Mouse (Mus musculus): ENCODE measurements at regions not wholly inside any gene's neighbourhood (a gene's known extent, or its start where the extent isn't known, plus 50 kb on each side); places are given as distances from the start of the nearest gene placed in this dataset.

DNA sequence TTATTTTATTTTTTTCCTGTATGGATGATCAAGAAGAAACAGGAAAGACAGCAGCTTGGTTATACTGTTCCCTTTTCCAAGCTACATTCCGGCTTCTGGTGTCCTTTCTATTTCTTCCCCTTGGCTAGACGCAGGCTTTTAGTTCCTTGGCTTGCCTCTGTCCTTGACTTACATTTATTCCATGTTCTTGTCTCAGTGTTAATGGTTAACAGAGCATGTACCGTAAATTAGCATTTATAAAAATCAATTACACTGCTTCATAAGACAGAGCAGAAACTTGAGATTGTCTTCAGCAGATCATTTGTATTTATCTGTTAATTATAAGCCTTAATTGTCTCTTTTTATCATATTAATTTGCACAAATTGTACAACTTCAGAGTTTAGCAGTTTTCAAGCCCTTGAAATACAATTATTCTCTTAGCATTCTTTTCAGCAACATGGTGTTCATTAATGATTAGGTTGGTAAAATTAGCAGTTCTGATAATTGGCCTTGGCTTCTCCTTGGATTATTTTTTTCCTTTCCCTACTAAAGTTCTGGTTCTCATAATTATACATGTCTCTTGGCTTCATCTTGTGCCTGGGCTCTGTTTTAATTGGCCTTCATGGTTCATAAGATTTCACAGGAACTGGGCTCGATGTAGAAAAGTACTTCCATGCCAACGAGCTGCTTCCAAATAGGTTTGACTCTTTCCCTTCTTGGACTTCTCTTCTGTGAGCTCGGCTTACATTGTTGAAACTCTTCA is 215.4 kb downstream of the Sptssa start:
- Histone ChIP-seq H3K4me2 (ENCODE audit: low read depth, severe bottlenecking) (no peak overlapping the region), H3K9ac (ENCODE audit: low read length) (no peak overlapping the region), H3K27me3 (ENCODE audit: control insufficient read depth, insufficient read depth, low read length) (no peaks in the 10 kb centered on the region), H3K4me1 (ENCODE audit: control insufficient read depth, insufficient read depth, low read length) (no peaks in the 10 kb centered on the region), H3K27ac (replicated peaks; ENCODE audit: low read depth, low read length) (no peak overlapping the region), H3K9me3 (ENCODE audit: control insufficient read depth, low read length) (no peaks in the 10 kb centered on the region), H3K4me3 (ENCODE audit: low read depth, low read length) (no peak overlapping the region), H3K36me3 (ENCODE audit: control insufficient read depth, insufficient read depth, low read length) (no peaks in the 10 kb centered on the region)
- DNase-seq (ENCODE audit: low spot score), result no peak
- ATAC-seq (ENCODE audit: insufficient number of reproducible peaks, low FRiP score, low TSS enrichment, low read depth), result no peak
- 82% methylated on average over 6 of the region's 6 CpGs for WGBS

DNA sequence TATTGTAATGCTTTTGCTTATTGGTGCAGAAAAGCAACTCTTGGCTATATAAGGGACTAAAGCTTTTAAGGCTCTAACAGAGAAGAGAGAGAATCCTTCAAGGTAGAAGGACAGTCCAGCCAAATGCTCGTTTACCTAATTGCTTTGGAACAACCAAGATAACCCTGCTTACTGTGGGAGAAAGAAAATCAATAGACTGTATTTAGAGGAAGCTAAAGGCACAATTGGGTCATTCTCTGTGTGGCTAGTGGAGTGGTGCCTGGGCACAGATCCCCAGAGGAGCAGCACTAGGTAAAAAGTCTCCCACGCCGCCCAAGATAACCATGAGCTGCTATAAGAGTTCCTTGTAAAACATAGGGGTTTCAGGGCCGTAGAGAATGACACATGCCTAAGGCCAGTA is 217.6 kb downstream of the Sptssa start:
- DNase-seq (ENCODE audit: low spot score), result no peak
- WGBS, result 82% methylated on average over 4 of the region's 4 CpGs
- Histone ChIP-seq H3K4me3 (ENCODE audit: low read depth, low read length) (no peak overlapping the region), H3K27me3 (ENCODE audit: control insufficient read depth, insufficient read depth, low read length) (no peaks in the 10 kb centered on the region), H3K4me2 (ENCODE audit: low read depth, severe bottlenecking) (no peak overlapping the region), H3K27ac (replicated peaks; ENCODE audit: low read depth, low read length) (no peak overlapping the region), H3K9ac (ENCODE audit: low read length) (no peak overlapping the region), H3K36me3 (ENCODE audit: control insufficient read depth, insufficient read depth, low read length) (no peaks in the 10 kb centered on the region), H3K9me3 (ENCODE audit: control insufficient read depth, low read length) (no peaks in the 10 kb centered on the region), H3K4me1 (ENCODE audit: control insufficient read depth, insufficient read depth, low read length) (no peaks in the 10 kb centered on the region)
- ATAC-seq (ENCODE audit: insufficient number of reproducible peaks, low FRiP score, low TSS enrichment, low read depth), result no peak

DNA sequence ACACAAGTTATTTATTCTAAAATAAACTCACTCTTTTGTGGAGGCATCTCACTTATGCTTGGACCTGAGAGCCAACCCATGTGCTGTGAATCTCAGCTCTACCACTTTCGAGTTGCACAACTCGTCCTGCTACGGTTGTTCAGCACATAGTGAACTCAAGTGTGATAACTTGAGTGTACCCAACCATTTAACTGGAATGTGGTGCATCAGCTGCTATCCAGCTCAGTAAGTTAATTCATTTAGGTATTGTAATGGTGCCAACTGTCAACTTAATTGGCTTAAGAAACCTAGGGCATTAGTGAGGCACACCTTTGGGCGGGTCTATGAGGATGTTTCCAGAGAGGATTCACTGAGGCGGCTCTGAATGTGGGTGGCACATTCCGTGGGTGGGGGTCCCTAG is 221.6 kb upstream of the Egln3 start:
- DNase-seq (ENCODE audit: low spot score) (no peak), ATAC-seq (ENCODE audit: insufficient number of reproducible peaks, low FRiP score, low TSS enrichment, low read depth) (no peak)
- Histone ChIP-seq H3K27me3 (ENCODE audit: control insufficient read depth, insufficient read depth, low read length) (no peaks in the 10 kb centered on the region), H3K4me3 (ENCODE audit: low read depth, low read length) (no peak overlapping the region), H3K4me2 (ENCODE audit: low read depth, severe bottlenecking) (no peak overlapping the region), H3K27ac (replicated peaks; ENCODE audit: low read depth, low read length) (no peak overlapping the region), H3K9ac (ENCODE audit: low read length) (no peak overlapping the region), H3K4me1 (ENCODE audit: control insufficient read depth, insufficient read depth, low read length) (no peaks in the 10 kb centered on the region), H3K9me3 (ENCODE audit: control insufficient read depth, low read length) (no peaks in the 10 kb centered on the region), H3K36me3 (ENCODE audit: control insufficient read depth, insufficient read depth, low read length) (no peaks in the 10 kb centered on the region)
- 89% methylated on average over 6 of the region's 6 CpGs for WGBS

DNA sequence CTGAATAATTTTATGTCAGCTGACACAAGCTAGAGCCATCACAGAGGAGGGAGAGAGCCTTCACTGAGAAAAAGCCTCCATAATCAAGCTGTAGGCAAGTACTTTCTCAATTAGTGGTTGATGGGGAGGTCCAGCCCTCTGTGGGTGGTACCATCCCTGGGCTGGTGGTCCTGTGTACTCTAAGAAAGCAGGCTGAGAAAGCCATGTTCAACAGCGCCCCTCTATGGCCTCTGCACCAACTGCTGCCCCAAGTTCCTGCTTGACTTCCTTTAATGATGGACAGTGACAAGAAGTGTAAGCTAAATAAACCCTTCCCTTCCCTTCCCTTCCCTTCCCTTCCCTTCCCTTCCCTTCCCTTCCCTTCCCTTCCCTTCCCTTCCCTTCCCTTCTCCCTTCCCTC is 211.2 kb upstream of the Egln3 start:
- H3K9me3 ChIP-seq (ENCODE audit: control insufficient read depth, low read length), result no peaks in the 10 kb centered on the region
- no peak overlapping the region for H3K27ac ChIP-seq (replicated peaks; ENCODE audit: low read depth, low read length)
- no peak overlapping the region for H3K4me3 ChIP-seq (ENCODE audit: low read depth, low read length)
- H3K27me3 ChIP-seq (ENCODE audit: control insufficient read depth, insufficient read depth, low read length), result no peaks in the 10 kb centered on the region
- no peak overlapping the region for H3K4me2 ChIP-seq (ENCODE audit: low read depth, severe bottlenecking)
- 0 out of 2 replicates have a peak, but pooled peaks cover 3% of the 10 kb centered on the region for H3K4me1 ChIP-seq (ENCODE audit: control insufficient read depth, insufficient read depth, low read length)
- H3K36me3 ChIP-seq (ENCODE audit: control insufficient read depth, insufficient read depth, low read length), result no peaks in the 10 kb centered on the region
- H3K9ac ChIP-seq (ENCODE audit: low read length), result no peak overlapping the region
- DNase-seq (ENCODE audit: low spot score) (no peak), ATAC-seq (ENCODE audit: insufficient number of reproducible peaks, low FRiP score, low TSS enrichment, low read depth) (no peak)
- 59% methylated on average over 1 of the region's 1 CpGs for WGBS

DNA sequence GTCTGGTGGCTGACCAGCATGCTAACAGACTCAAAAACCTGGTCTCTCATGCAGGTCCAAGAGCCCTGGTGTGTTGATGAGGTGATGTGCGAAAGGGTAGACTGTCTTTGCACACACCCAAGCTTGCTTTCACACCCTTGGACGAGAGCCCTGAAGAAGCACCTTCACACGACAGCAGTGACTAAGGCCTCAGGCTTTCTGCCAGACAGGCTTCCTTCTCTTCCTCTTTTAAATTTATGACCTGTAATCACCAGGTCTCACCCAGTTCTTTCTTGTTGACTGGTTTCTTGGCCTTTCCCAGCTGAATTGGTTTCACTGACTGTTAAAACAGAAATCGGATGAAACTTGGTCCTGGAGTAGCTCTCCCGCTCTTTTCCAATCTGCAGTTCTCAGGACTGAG is 210.5 kb upstream of the Egln3 start:
- no peak for DNase-seq (ENCODE audit: low spot score)
- Histone ChIP-seq H3K9me3 (ENCODE audit: control insufficient read depth, low read length) (no peaks in the 10 kb centered on the region), H3K9ac (ENCODE audit: low read length) (no peak overlapping the region), H3K4me1 (ENCODE audit: control insufficient read depth, insufficient read depth, low read length) (0 out of 2 replicates have a peak, but pooled peaks cover 3% of the 10 kb centered on the region), H3K27ac (replicated peaks; ENCODE audit: low read depth, low read length) (no peak overlapping the region), H3K4me3 (ENCODE audit: low read depth, low read length) (no peak overlapping the region), H3K4me2 (ENCODE audit: low read depth, severe bottlenecking) (no peak overlapping the region), H3K27me3 (ENCODE audit: control insufficient read depth, insufficient read depth, low read length) (no peaks in the 10 kb centered on the region), H3K36me3 (ENCODE audit: control insufficient read depth, insufficient read depth, low read length) (no peaks in the 10 kb centered on the region)
- 54% methylated on average over 5 of the region's 5 CpGs for WGBS
- no peak for ATAC-seq (ENCODE audit: insufficient number of reproducible peaks, low FRiP score, low TSS enrichment, low read depth)

DNA sequence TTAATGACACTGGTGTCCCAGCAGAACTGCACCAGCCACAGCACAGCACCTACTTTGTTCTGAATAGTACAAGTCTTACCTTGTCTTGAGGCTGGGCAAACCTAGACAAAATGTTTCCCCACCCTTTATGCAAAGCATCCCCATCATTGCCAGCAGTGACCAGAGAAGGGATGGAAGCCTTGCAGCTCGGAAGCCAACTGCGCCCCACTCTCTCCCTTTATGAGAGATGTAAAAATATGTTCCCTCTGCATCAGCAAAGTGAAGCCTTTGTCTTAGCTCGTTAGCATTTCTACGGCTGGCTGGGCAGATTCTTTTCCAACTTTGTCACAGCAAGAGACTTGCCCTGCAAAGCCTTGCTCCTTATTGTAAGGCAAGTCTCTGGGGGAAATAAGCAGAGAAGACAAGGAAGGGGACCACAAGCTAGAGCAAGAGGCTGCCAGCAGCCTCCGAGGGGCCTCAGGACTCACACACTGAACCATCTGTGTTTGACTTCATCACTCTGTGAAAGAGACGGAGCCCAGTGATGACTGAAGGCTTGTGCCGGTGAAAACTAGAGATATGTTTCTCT is 206.5 kb upstream of the Egln3 start:
- Histone ChIP-seq H3K9ac (ENCODE audit: low read length) (no peak overlapping the region), H3K27ac (replicated peaks; ENCODE audit: low read depth, low read length) (no peak overlapping the region), H3K9me3 (ENCODE audit: control insufficient read depth, low read length) (no peaks in the 10 kb centered on the region), H3K36me3 (ENCODE audit: control insufficient read depth, insufficient read depth, low read length) (no peaks in the 10 kb centered on the region), H3K27me3 (ENCODE audit: control insufficient read depth, insufficient read depth, low read length) (no peaks in the 10 kb centered on the region), H3K4me3 (ENCODE audit: low read depth, low read length) (no peak overlapping the region), H3K4me2 (ENCODE audit: low read depth, severe bottlenecking) (no peak overlapping the region), H3K4me1 (ENCODE audit: control insufficient read depth, insufficient read depth, low read length) (0 out of 2 replicates have a peak, but pooled peaks cover 3% of the 10 kb centered on the region)
- ATAC-seq (ENCODE audit: insufficient number of reproducible peaks, low FRiP score, low TSS enrichment, low read depth), result no peak
- DNase-seq (ENCODE audit: low spot score), result no peak
- whole genome bisulfite sequencing, result 68% methylated on average over 7 of the region's 7 CpGs

DNA sequence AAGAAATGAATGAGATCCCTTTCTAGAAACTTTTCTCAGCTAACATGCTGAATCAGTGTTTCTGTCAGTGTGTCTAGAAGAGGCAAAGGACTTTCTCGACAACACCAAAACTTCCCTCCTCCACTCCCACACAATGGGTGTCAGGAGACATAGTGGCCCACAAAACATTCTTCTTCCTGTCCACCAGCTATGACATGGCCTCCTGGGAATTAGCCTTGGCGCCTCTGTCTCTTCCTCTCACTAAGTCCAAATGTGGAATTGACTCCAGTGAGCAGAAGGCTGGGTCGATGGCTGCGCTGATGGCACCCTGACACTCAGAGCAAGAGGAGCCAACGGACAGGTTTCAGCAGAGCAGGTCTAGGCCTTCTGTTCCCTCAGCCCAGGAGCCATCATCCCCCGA is 205.2 kb upstream of the Egln3 start:
- H3K4me3 ChIP-seq (ENCODE audit: low read depth, low read length), result no peak overlapping the region
- H3K4me1 ChIP-seq (ENCODE audit: control insufficient read depth, insufficient read depth, low read length), result 0 out of 2 replicates have a peak, but pooled peaks cover 3% of the 10 kb centered on the region
- no peaks in the 10 kb centered on the region for H3K27me3 ChIP-seq (ENCODE audit: control insufficient read depth, insufficient read depth, low read length)
- 90% methylated on average over 6 of the region's 6 CpGs for WGBS
- no peak overlapping the region for H3K9ac ChIP-seq (ENCODE audit: low read length)
- no peaks in the 10 kb centered on the region for H3K9me3 ChIP-seq (ENCODE audit: control insufficient read depth, low read length)
- ATAC-seq (ENCODE audit: insufficient number of reproducible peaks, low FRiP score, low TSS enrichment, low read depth) (no peak), DNase-seq (ENCODE audit: low spot score) (no peak)
- no peak overlapping the region for H3K4me2 ChIP-seq (ENCODE audit: low read depth, severe bottlenecking)
- no peaks in the 10 kb centered on the region for H3K36me3 ChIP-seq (ENCODE audit: control insufficient read depth, insufficient read depth, low read length)
- no peak overlapping the region for H3K27ac ChIP-seq (replicated peaks; ENCODE audit: low read depth, low read length)

DNA sequence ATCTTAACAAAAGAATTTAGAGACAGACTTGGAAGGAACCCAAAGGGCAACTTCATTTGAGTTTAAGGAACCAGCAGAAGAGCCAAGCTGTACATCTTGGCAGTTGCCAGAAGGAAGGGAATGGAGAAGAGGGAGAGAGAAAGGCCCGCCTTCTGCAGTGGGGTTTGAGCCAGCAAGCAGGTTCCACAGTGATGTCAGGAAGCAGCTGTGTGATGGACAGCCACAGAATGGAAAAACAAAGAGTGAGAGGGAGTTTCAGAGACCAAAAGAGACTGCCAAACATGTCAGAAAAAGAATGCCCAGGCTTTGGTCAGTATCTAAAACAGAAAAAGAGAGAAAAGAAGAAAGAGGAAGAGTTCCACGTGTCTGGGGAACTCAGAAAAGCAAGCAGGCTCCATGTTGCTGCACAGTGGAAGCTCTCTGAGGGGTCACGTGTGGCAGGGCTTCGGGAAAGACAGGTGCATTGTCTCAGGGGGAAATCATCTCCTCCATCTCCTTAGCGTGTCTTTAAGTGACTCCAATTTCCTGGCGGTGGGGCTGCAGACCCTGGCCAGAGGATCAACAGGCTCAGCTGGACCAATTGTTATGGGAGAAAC is 203.7 kb upstream of the Egln3 start:
- 0 out of 2 replicates have a peak, but pooled peaks cover 3% of the 10 kb centered on the region for H3K4me1 ChIP-seq (ENCODE audit: control insufficient read depth, insufficient read depth, low read length)
- ATAC-seq (ENCODE audit: insufficient number of reproducible peaks, low FRiP score, low TSS enrichment, low read depth) (no peak), DNase-seq (ENCODE audit: low spot score) (no peak)
- H3K36me3 ChIP-seq (ENCODE audit: control insufficient read depth, insufficient read depth, low read length), result no peaks in the 10 kb centered on the region
- H3K4me3 ChIP-seq (ENCODE audit: low read depth, low read length), result no peak overlapping the region
- H3K27me3 ChIP-seq (ENCODE audit: control insufficient read depth, insufficient read depth, low read length), result no peaks in the 10 kb centered on the region
- WGBS, result 79% methylated on average over 6 of the region's 6 CpGs
- no peak overlapping the region for H3K9ac ChIP-seq (ENCODE audit: low read length)
- H3K4me2 ChIP-seq (ENCODE audit: low read depth, severe bottlenecking), result no peak overlapping the region
- H3K27ac ChIP-seq (replicated peaks; ENCODE audit: low read depth, low read length), result no peak overlapping the region
- no peaks in the 10 kb centered on the region for H3K9me3 ChIP-seq (ENCODE audit: control insufficient read depth, low read length)

Data from limb, embryonic 11.5 days (tissue).